Mouse (Mus musculus): Measurements from ENCODE around the gene Rps6ka4. TPM values are rescaled to one million over a fixed set of nuclear protein-coding genes. Genes with fewer than 3 reads are reported as not detected.

Rps6ka4 gene
- 19.2 and 22.3 TPM in 2 replicates for polyA plus RNA-seq (2015; fragmentation: Nextera tagmentation; extraction: Ambion mirVana)

DNA sequence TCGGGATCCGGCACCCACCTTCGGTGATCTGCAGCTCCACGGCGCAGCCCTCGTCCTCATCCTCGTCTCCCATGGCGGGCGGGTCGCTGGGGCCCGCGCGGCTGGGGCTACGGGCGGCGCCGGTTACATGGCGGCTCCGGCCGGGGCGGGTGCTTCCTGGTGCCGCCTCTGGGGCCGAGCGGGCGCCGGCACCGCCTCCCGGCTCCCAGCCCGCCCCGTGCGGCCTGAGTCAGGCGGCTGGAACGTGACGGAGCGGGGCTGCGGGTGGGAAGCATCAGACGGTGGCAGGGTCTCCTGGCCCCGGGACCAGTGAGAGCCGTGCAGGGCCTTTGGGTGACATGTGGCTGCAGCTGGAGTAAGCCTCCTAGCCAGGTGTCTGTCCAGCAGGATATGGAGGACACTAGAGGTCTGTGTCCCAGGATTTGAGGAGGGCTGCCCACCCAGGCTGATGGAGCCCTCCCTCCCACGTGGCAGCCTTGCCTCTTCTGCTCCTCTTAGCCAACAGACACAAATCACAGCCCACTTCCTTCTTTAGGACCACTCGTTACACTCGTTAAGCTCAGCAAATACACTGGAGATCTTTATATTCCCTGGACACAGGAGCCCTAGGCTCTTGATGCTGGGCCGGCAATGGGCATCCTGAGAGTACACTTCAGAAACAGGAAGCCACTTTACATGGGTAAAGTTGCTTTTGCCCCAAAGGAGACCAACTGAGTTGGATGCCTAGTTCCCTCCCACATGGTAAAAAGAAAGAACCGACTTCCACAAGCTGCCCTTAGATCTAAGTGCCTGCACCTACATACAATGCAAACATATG, at the start of gene Rps6ka4:
Gene Rps6ka4, minus strand, starts transcription at position 162 of the 817 bp plus-strand sequence.
- H3K9ac ChIP-seq = peak within 1 kb of the TSS; percentile 86
- H3K9me3 ChIP-seq (replicated peaks) = no peaks in the 10 kb centered on the region
- peaks cover 42% of the 10 kb centered on the region for H3K27me3 ChIP-seq
- H3K36me3 ChIP-seq = peaks cover 27% of the 10 kb centered on the region
- H3K4me1 ChIP-seq = peaks cover 24% of the 10 kb centered on the region
- peak within 1 kb of the TSS; percentile 97 for H3K4me2 ChIP-seq
- under 1% methylated on average over 44 of the region's 44 CpGs for WGBS
- peak; percentile 86 for ATAC-seq (replicated peaks; ENCODE audit: low FRiP score)
- peak within 1 kb of the TSS; percentile 83 for H3K4me3 ChIP-seq (replicated peaks)
- peak within 1 kb of the TSS; percentile 37; the same call in 1 of the 2 replicates for H3K27ac ChIP-seq

DNA sequence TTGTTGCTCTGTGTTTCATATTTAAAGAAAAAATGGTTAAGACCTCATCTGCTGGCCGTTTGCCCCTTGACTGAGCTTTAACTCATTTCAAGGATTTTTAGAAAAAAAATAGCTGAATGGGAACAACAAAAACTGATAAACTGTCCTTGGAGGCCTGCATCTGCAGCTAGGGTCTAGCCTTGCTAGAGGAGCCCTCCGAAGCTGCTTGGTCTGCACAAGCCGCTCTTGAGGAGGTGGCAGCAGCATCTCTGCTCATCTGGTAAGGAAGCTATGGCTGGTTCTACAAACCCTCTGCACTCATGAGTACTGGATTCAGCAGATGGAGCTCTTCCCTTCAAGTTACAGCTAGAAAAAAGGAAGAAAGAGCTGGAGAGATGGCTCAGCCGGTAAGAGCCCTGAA, 37.5 kb upstream of the Rps6ka4 start:
- H3K27me3 ChIP-seq = no peaks in the 10 kb centered on the region
- no peaks in the 10 kb centered on the region; the same call in 1 of the 2 replicates for H3K9me3 ChIP-seq (replicated peaks)
- H3K4me2 ChIP-seq = no peak overlapping the region
- H3K4me3 ChIP-seq (replicated peaks) = no peak overlapping the region
- WGBS = 88% methylated on average over 4 of the region's 4 CpGs
- no peaks in the 10 kb centered on the region for H3K36me3 ChIP-seq
- H3K9ac ChIP-seq = no peak overlapping the region
- no peaks in the 10 kb centered on the region for H3K4me1 ChIP-seq
- ATAC-seq (replicated peaks; ENCODE audit: low FRiP score) = no peak
- H3K27ac ChIP-seq = no peak overlapping the region

DNA sequence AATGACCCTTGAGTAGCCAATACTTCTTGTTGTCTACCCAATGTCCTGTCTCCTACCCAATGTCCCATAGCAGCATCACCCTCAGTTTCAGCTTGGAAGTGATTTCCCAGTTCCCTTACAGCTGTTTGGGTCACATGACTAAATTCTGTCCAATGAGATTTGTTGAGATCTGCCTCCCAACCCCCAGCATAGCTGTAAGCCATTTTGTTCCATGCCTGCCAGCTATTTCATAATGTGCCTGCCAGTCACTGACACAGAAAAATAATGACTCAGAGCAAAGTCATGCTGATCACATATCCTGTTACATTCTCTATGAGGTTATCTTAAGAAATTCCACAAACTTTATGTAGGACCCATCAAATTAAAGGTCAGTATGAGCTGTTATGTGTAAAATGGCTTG, 36.4 kb upstream of the Rps6ka4 start:
- Histone ChIP-seq H3K4me2 (no peak overlapping the region), H3K27me3 (no peaks in the 10 kb centered on the region), H3K9ac (no peak overlapping the region), H3K4me1 (peaks cover 5% of the 10 kb centered on the region), H3K27ac (no peak overlapping the region), H3K9me3 (replicated peaks) (no peaks in the 10 kb centered on the region; the same call in 1 of the 2 replicates), H3K4me3 (replicated peaks) (no peak overlapping the region), H3K36me3 (no peaks in the 10 kb centered on the region)
- no peak for ATAC-seq (replicated peaks; ENCODE audit: low FRiP score)

DNA sequence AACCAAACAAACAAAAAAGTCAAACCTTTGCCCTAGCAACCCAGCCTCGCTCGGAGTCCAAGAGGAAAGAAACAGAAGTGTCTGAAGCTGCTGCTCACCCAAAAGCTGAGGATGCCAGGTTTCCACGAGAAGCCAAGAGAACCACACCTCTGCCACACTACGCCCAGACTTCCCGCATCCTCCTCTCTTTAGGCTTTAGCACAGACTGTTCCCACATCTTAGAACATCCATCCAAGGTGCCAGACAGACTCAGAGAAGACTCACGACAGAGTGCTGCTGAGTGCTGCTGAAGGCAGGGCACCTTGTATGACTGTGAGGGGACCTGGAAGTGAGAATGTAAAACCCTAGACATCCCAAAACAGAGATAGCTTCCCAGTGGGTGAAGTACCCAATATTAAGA, 35.4 kb upstream of the Rps6ka4 start:
- H3K9me3 ChIP-seq (replicated peaks) = no peaks in the 10 kb centered on the region; the same call in 1 of the 2 replicates
- H3K36me3 ChIP-seq = no peaks in the 10 kb centered on the region
- peaks cover 9% of the 10 kb centered on the region for H3K4me1 ChIP-seq
- H3K27me3 ChIP-seq = no peaks in the 10 kb centered on the region
- H3K4me2 ChIP-seq = no peak overlapping the region
- ATAC-seq (replicated peaks; ENCODE audit: low FRiP score) = no peak
- no peak overlapping the region for H3K27ac ChIP-seq
- H3K9ac ChIP-seq = no peak overlapping the region
- WGBS = 86% methylated on average over 6 of the region's 6 CpGs
- no peak overlapping the region for H3K4me3 ChIP-seq (replicated peaks)

DNA sequence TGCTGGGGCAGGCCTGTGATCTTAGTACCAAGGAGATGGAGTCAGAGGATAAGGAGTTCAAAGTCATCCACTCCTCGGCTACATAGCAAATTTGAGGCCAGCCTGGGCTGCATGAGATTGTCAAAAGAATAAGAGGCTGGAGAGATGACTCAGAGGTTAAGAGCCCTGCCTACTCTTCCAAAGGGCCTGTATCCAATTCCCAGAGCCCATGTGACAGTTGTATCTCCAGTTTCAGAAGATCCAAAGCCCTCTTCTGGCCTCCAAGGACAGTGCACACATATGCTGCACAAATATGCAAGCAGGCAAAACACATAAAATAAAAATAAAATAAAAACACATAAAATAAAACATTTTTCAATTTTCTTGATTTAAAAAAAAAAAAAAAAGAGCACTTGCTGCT, 33.8 kb upstream of the Rps6ka4 start:
- Histone ChIP-seq H3K36me3 (no peaks in the 10 kb centered on the region), H3K9ac (no peak overlapping the region), H3K27me3 (no peaks in the 10 kb centered on the region), H3K4me2 (no peak overlapping the region), H3K4me3 (replicated peaks) (no peak overlapping the region), H3K27ac (no peak overlapping the region), H3K4me1 (peaks cover 13% of the 10 kb centered on the region), H3K9me3 (replicated peaks) (no peaks in the 10 kb centered on the region)
- WGBS = 75% methylated on average over 1 of the region's 1 CpGs
- ATAC-seq (replicated peaks; ENCODE audit: low FRiP score) = no peak

DNA sequence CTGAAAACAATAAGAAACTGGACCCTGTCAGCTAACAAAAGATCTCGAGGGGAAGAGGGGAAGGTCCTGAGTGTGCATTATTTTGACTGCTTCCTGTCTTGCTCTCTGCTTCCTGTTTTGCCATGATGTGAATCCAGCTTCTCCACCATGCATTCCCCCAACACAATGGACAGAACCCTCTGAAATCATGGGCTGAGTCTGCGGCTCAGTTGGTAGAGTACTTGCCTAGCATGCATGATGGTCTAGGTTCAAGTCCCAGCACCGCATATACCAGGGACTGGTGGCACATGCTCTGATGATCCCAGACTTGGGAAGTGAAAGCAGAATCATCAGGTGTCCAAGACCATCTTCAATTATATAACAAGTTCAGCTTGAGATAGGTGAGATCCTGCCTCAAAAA, 32.3 kb upstream of the Rps6ka4 start:
- Histone ChIP-seq H3K9me3 (replicated peaks) (no peaks in the 10 kb centered on the region), H3K4me3 (replicated peaks) (no peak overlapping the region), H3K4me2 (no peak overlapping the region), H3K9ac (no peak overlapping the region), H3K36me3 (no peaks in the 10 kb centered on the region), H3K27me3 (no peaks in the 10 kb centered on the region), H3K27ac (0 out of 2 replicates have a peak overlapping the region, but pooled peaks have one; percentile 37), H3K4me1 (peaks cover 16% of the 10 kb centered on the region)
- WGBS = 71% methylated on average over 3 of the region's 3 CpGs
- ATAC-seq (replicated peaks; ENCODE audit: low FRiP score) = no peak

DNA sequence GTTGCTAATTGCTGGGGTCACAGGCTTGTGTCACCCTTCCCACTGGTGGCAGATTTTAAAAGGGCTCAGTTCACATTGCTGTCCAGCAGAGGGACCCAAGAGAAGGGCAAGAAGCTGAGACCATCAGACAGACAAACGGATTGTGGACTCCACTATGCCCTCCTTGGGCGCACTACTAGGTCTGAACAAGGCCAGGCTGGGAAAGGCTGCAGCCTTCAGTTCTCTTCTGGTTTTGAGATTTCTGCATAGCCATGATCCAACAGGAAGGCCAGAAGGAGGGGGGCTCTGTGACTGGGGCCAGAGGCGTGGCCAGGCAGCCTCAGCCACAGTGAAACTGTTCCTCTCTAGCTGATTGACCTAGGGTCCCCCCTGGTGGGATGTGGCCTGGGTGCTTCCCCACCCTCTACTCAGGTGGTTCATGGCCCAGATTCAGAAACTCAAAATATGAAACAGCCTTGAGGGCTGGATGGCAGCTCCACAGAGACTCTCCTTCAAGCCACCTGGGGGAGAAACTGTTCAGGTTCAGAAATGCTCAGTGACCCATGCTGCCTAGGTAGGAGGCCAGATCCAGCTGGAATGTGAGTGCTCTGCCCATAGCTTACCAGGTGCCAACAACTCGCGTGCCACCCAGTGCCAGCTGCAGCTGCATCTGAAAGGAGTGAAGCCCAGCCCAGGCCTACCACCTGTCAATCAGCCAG, 31.3 kb upstream of the Rps6ka4 start:
- Histone ChIP-seq H3K27ac (peak overlapping the region; percentile 37), H3K36me3 (no peaks in the 10 kb centered on the region), H3K27me3 (no peaks in the 10 kb centered on the region), H3K9me3 (replicated peaks) (no peaks in the 10 kb centered on the region), H3K4me1 (peaks cover 16% of the 10 kb centered on the region), H3K4me2 (no peak overlapping the region), H3K4me3 (replicated peaks) (no peak overlapping the region), H3K9ac (no peak overlapping the region)
- 64% methylated on average over 5 of the region's 5 CpGs for WGBS
- ATAC-seq (replicated peaks; ENCODE audit: low FRiP score) = peak; percentile 54; the same call in 1 of the 2 replicates

DNA sequence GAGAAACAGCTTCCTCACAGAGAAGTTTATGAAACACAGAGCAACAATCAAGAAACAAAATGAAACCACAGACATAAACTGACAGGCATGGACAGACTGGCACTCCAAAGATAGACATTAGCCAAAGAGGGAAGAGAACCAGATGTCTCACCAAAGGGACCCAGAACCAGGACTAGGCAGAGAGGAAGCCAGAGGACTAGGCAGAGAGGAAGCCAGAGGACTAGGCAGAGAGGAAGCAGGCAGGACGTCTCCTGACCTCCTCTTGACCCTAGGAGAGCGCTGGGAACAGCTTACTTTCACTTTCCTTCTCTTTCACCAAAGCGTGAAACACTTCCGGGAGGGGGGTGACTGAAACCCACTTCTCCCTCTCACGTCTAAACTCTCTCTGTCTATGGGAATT, 28.9 kb upstream of the Rps6ka4 start:
- Histone ChIP-seq H3K36me3 (no peaks in the 10 kb centered on the region), H3K9ac (no peak overlapping the region), H3K4me3 (replicated peaks) (peak overlapping the region; percentile 29), H3K4me1 (peaks cover 16% of the 10 kb centered on the region), H3K4me2 (peak overlapping the region; percentile 50), H3K27me3 (no peaks in the 10 kb centered on the region), H3K27ac (peak overlapping the region; percentile 68), H3K9me3 (replicated peaks) (no peaks in the 10 kb centered on the region)
- 0 out of 2 replicates have a peak, but pooled peaks have one; percentile 29 for ATAC-seq (replicated peaks; ENCODE audit: low FRiP score)
- WGBS = 0% methylated on average over 5 of the region's 5 CpGs

DNA sequence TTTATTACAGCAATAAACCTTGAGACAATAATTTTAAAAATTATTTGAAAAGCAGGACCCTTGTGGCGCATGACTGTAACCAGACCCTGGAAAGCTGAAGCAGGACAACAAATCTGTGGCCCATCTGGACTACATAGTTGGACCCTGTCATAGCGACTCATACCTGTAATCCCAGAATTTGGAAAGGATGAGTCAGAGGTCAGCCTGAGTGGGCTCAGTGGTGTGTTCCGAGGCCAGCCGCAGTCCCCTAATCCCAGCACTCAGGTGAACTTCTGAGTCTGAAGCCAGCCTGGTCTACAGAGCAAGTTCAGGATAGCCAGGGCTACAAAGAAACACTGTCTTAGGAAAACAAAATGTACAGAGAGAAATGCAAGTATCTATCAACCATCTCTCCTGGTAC, 21.0 kb upstream of the Rps6ka4 start:
- Histone ChIP-seq H3K4me1 (peaks cover 14% of the 10 kb centered on the region), H3K4me2 (no peak overlapping the region), H3K27me3 (no peaks in the 10 kb centered on the region), H3K4me3 (replicated peaks) (no peak overlapping the region), H3K9ac (no peak overlapping the region), H3K27ac (no peak overlapping the region), H3K9me3 (replicated peaks) (no peaks in the 10 kb centered on the region), H3K36me3 (no peaks in the 10 kb centered on the region)
- WGBS = 85% methylated on average over 4 of the region's 4 CpGs
- ATAC-seq (replicated peaks; ENCODE audit: low FRiP score) = no peak

DNA sequence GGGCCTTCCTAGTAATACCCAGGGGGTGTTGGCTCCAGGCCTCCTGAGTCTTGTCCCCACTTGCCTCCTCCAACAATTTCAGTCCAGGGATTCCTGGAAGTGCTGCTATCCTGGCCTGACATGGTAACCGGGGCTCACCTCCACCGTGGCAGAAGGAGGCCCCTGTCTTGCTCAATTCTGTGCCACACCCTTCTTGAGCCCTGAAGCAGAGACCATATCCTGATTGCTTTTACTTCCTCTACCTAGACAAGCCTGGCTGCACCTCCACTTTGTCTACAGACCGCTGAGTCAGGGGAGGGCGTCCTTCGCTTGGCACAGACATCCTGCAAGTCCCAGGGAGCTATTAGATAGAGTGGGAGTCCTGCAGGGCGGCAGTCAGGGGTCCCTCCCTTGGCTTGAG, 20.3 kb upstream of the Rps6ka4 start:
- Histone ChIP-seq H3K4me2 (no peak overlapping the region), H3K9ac (no peak overlapping the region), H3K27ac (no peak overlapping the region), H3K27me3 (peaks cover 1% of the 10 kb centered on the region; the same call in 1 of the 2 replicates), H3K4me3 (replicated peaks) (no peak overlapping the region), H3K9me3 (replicated peaks) (no peaks in the 10 kb centered on the region), H3K36me3 (no peaks in the 10 kb centered on the region), H3K4me1 (peaks cover 21% of the 10 kb centered on the region)
- WGBS = 64% methylated on average over 6 of the region's 6 CpGs
- no peak for ATAC-seq (replicated peaks; ENCODE audit: low FRiP score)

DNA sequence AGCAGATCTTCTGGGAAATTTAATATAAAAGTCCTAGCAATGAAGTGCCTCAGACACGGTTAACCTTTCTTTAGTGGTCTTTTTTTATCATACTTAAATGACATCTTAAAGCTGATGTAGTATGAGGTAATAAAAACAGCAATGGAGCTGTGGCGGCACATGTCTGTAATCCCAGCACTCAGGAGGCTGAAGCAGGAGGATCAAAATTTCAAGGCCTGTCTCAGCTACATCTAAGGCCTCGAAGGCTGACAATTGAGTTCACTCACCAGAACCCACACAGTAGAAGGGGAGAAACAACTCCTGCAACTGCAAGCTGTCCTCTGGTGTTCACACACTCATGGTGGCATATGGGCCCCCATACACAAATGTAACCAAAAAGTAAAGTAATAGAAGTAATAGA, 19.5 kb upstream of the Rps6ka4 start:
- H3K9ac ChIP-seq = no peak overlapping the region
- 89% methylated on average over 3 of the region's 3 CpGs for WGBS
- H3K4me3 ChIP-seq (replicated peaks) = no peak overlapping the region
- H3K4me1 ChIP-seq = peaks cover 29% of the 10 kb centered on the region
- H3K4me2 ChIP-seq = no peak overlapping the region
- peaks cover 8% of the 10 kb centered on the region; the same call in 1 of the 2 replicates for H3K27me3 ChIP-seq
- H3K27ac ChIP-seq = no peak overlapping the region
- H3K36me3 ChIP-seq = no peaks in the 10 kb centered on the region
- ATAC-seq (replicated peaks; ENCODE audit: low FRiP score) = no peak
- no peaks in the 10 kb centered on the region for H3K9me3 ChIP-seq (replicated peaks)

DNA sequence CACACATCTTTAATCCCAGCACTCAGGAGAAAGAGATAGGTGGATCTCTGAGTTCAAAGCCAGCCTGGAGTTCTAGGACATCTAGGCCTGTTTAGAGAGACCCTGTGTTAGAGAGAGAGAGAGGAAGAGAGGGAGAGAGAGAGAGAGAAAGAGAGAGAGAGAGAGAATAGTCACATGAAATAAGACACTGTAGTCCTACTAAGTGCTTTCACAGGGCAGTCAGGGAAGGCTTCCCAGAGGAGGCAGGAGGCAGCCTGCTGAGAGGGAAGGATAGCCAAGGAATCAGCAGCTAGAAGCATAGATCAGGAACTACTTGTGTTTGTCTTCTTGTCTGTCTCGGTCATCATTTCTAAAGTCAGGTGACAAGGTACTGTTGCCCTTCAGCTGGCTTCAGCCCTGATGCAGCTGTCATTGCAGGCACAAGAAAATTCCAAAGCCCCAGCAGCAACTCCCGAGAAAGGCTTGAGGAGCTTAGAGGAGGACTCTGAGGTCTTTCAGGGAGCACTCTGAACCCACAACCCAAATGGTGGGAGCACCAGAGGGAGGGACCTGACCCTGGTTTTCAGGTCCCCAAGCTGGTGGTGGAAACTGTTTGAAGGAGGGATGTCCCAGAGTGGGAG, 18.7 kb upstream of the Rps6ka4 start:
- Histone ChIP-seq H3K27ac (no peak overlapping the region), H3K4me1 (peaks cover 34% of the 10 kb centered on the region), H3K36me3 (no peaks in the 10 kb centered on the region), H3K4me2 (no peak overlapping the region), H3K9ac (no peak overlapping the region), H3K4me3 (replicated peaks) (no peak overlapping the region), H3K27me3 (peaks cover 16% of the 10 kb centered on the region), H3K9me3 (replicated peaks) (no peaks in the 10 kb centered on the region)
- ATAC-seq (replicated peaks; ENCODE audit: low FRiP score) = no peak
- WGBS = 70% methylated on average over 2 of the region's 2 CpGs
